Mouse (Mus musculus): Measurements from ENCODE around the gene Pola2. TPM values are rescaled to one million over a fixed set of nuclear protein-coding genes. Genes with fewer than 3 reads are reported as not detected.
A peak's percentile ranks its signal among the peaks of the same experiment; 100 is the strongest.

Pola2 gene
- polyA plus RNA-seq, 1 experiment from 2014 or later = 91.9 TPM

- no peak for ATAC-seq (ENCODE audit: insufficient number of reproducible peaks, insufficient read depth, low FRiP score, low TSS enrichment, low read depth)
- Histone ChIP-seq H3K4me1 (replicated peaks) (peaks cover 32% of the 10 kb centered on the region), H3K36me3 (peaks cover 16% of the 10 kb centered on the region), H3K9ac (replicated peaks) (no peak overlapping the region), H3K27ac (no peak overlapping the region), H3K4me3 (replicated peaks) (no peak overlapping the region), H3K4me2 (peak overlapping the region; percentile 81; the same call in 1 of the 2 replicates), H3K9me3 (no peaks in the 10 kb centered on the region), H3K27me3 (no peaks in the 10 kb centered on the region)
- 7% methylated on average over 4 of the region's 4 CpGs for WGBS
Observed at GRCm38 (mm10) chr19:5965280-5965679, 1.3 kb upstream of the Pola2 start.

GRCm38 (mm10) chr19:5964804-5965203 lies 802 bp upstream of the Pola2 start:
- WGBS = 81% methylated on average over 2 of the region's 2 CpGs
- H3K9me3 ChIP-seq = no peaks in the 10 kb centered on the region
- H3K4me1 ChIP-seq (replicated peaks) = peaks cover 32% of the 10 kb centered on the region
- peak overlapping the region; percentile 74 for H3K4me3 ChIP-seq (replicated peaks)
- H3K27me3 ChIP-seq = no peaks in the 10 kb centered on the region
- H3K9ac ChIP-seq (replicated peaks) = 0 out of 2 replicates have a peak overlapping the region, but pooled peaks have one; percentile 40
- peaks cover 18% of the 10 kb centered on the region for H3K36me3 ChIP-seq
- 0 out of 2 replicates have a peak overlapping the region, but pooled peaks have one; percentile 9 for H3K27ac ChIP-seq
- peak overlapping the region; percentile 81 for H3K4me2 ChIP-seq
- no peak for ATAC-seq (ENCODE audit: insufficient number of reproducible peaks, insufficient read depth, low FRiP score, low TSS enrichment, low read depth)

GRCm38 (mm10) chr19:5962651-5963050 lies 1.4 kb downstream of the Pola2 start:
- Histone ChIP-seq H3K9ac (replicated peaks) (peak overlapping the region; percentile 88), H3K4me3 (replicated peaks) (peak overlapping the region; percentile 74), H3K36me3 (peaks cover 39% of the 10 kb centered on the region), H3K9me3 (no peaks in the 10 kb centered on the region), H3K27me3 (no peaks in the 10 kb centered on the region), H3K27ac (no peak overlapping the region), H3K4me1 (replicated peaks) (peaks cover 32% of the 10 kb centered on the region), H3K4me2 (peak overlapping the region; percentile 81)
- ATAC-seq (ENCODE audit: insufficient number of reproducible peaks, insufficient read depth, low FRiP score, low TSS enrichment, low read depth) = no peak
- 41% methylated on average over 1 of the region's 1 CpGs for WGBS

- H3K4me3 ChIP-seq (replicated peaks) = no peak overlapping the region
- H3K27me3 ChIP-seq = no peaks in the 10 kb centered on the region
- no peak overlapping the region for H3K9ac ChIP-seq (replicated peaks)
- H3K4me2 ChIP-seq = no peak overlapping the region
- peaks cover 13% of the 10 kb centered on the region for H3K4me1 ChIP-seq (replicated peaks)
- H3K9me3 ChIP-seq = no peaks in the 10 kb centered on the region
- no peak overlapping the region for H3K27ac ChIP-seq
- ATAC-seq (ENCODE audit: insufficient number of reproducible peaks, insufficient read depth, low FRiP score, low TSS enrichment, low read depth) = no peak
- H3K36me3 ChIP-seq = peaks cover 86% of the 10 kb centered on the region
- WGBS = 89% methylated on average over 5 of the region's 5 CpGs
Observed at GRCm38 (mm10) chr19:5957371-5957770, 6.6 kb downstream of the Pola2 start.

GRCm38 (mm10) chr19:5956685-5957084 lies 7.3 kb downstream of the Pola2 start:
- WGBS = 39% methylated on average over 3 of the region's 3 CpGs
- H3K4me2 ChIP-seq = no peak overlapping the region
- no peaks in the 10 kb centered on the region for H3K27me3 ChIP-seq
- H3K9me3 ChIP-seq = no peaks in the 10 kb centered on the region
- no peak overlapping the region for H3K27ac ChIP-seq
- no peak for ATAC-seq (ENCODE audit: insufficient number of reproducible peaks, insufficient read depth, low FRiP score, low TSS enrichment, low read depth)
- H3K9ac ChIP-seq (replicated peaks) = no peak overlapping the region
- peaks cover 91% of the 10 kb centered on the region for H3K36me3 ChIP-seq
- no peak overlapping the region for H3K4me3 ChIP-seq (replicated peaks)
- H3K4me1 ChIP-seq (replicated peaks) = peaks cover 8% of the 10 kb centered on the region

- Histone ChIP-seq H3K9ac (replicated peaks) (no peak overlapping the region), H3K4me3 (replicated peaks) (no peak overlapping the region)
- ATAC-seq (ENCODE audit: insufficient number of reproducible peaks, insufficient read depth, low FRiP score, low TSS enrichment, low read depth) = no peak
Observed at GRCm38 (mm10) chr19:5955704-5956670, 8.0 kb downstream of the Pola2 start.

GRCm38 (mm10) chr19:5954936-5955335 lies 9.1 kb downstream of the Pola2 start:
- ATAC-seq (ENCODE audit: insufficient number of reproducible peaks, insufficient read depth, low FRiP score, low TSS enrichment, low read depth) = no peak
- Histone ChIP-seq H3K27ac (no peak overlapping the region), H3K36me3 (peaks cover 92% of the 10 kb centered on the region), H3K9me3 (no peaks in the 10 kb centered on the region), H3K4me2 (no peak overlapping the region), H3K27me3 (no peaks in the 10 kb centered on the region), H3K4me1 (replicated peaks) (no peaks in the 10 kb centered on the region), H3K9ac (replicated peaks) (no peak overlapping the region), H3K4me3 (replicated peaks) (no peak overlapping the region)
- WGBS = 91% methylated on average over 10 of the region's 10 CpGs

More at GRCm38 (mm10) chr19:5955704-5956670, 8.0 kb downstream of the Pola2 start:
- Histone ChIP-seq H3K27me3 (no peaks in the 10 kb centered on the region), H3K27ac (no peak overlapping the region), H3K4me2 (no peak overlapping the region), H3K9me3 (no peaks in the 10 kb centered on the region), H3K36me3 (peaks cover 91% of the 10 kb centered on the region), H3K4me1 (replicated peaks) (peaks cover under 1% of the 10 kb centered on the region; the same call in 1 of the 2 replicates)
- WGBS = 85% methylated on average over 28 of the region's 28 CpGs

GRCm38 (mm10) chr19:5954031-5954710 lies 9.8 kb downstream of the Pola2 start:
- Histone ChIP-seq H3K4me1 (replicated peaks) (no peaks in the 10 kb centered on the region), H3K9ac (replicated peaks) (no peak overlapping the region), H3K27me3 (no peaks in the 10 kb centered on the region), H3K4me2 (no peak overlapping the region), H3K4me3 (replicated peaks) (no peak overlapping the region), H3K36me3 (peaks cover 93% of the 10 kb centered on the region), H3K9me3 (no peaks in the 10 kb centered on the region), H3K27ac (no peak overlapping the region)
- no peak for ATAC-seq (ENCODE audit: insufficient number of reproducible peaks, insufficient read depth, low FRiP score, low TSS enrichment, low read depth)
- 76% methylated on average over 22 of the region's 22 CpGs for WGBS

- no peaks in the 10 kb centered on the region for H3K27me3 ChIP-seq
- H3K4me2 ChIP-seq = no peak overlapping the region
- 92% methylated on average over 19 of the region's 19 CpGs for WGBS
- H3K27ac ChIP-seq = 0 out of 2 replicates have a peak overlapping the region, but pooled peaks have one; percentile 0
- no peak for ATAC-seq (ENCODE audit: insufficient number of reproducible peaks, insufficient read depth, low FRiP score, low TSS enrichment, low read depth)
- no peaks in the 10 kb centered on the region for H3K4me1 ChIP-seq (replicated peaks)
- no peak overlapping the region for H3K9ac ChIP-seq (replicated peaks)
- no peaks in the 10 kb centered on the region for H3K9me3 ChIP-seq
- peaks cover 93% of the 10 kb centered on the region for H3K36me3 ChIP-seq
- no peak overlapping the region for H3K4me3 ChIP-seq (replicated peaks)
Observed at GRCm38 (mm10) chr19:5953201-5953770, 10.7 kb downstream of the Pola2 start.

GRCm38 (mm10) chr19:5952071-5952691 lies 11.8 kb downstream of the Pola2 start:
- Histone ChIP-seq H3K27me3 (no peaks in the 10 kb centered on the region), H3K36me3 (peaks cover 95% of the 10 kb centered on the region), H3K4me2 (no peak overlapping the region), H3K9me3 (no peaks in the 10 kb centered on the region), H3K27ac (peak overlapping the region; percentile 64), H3K9ac (replicated peaks) (no peak overlapping the region), H3K4me3 (replicated peaks) (no peak overlapping the region), H3K4me1 (replicated peaks) (no peaks in the 10 kb centered on the region)
- WGBS = 74% methylated on average over 13 of the region's 13 CpGs
- ATAC-seq (ENCODE audit: insufficient number of reproducible peaks, insufficient read depth, low FRiP score, low TSS enrichment, low read depth) = no peak

Measured in limb, embryonic 12.5 days (tissue).